Mouse (Mus musculus): ENCODE results near the gene Sgsm3.

Sgsm3 gene

DNA sequence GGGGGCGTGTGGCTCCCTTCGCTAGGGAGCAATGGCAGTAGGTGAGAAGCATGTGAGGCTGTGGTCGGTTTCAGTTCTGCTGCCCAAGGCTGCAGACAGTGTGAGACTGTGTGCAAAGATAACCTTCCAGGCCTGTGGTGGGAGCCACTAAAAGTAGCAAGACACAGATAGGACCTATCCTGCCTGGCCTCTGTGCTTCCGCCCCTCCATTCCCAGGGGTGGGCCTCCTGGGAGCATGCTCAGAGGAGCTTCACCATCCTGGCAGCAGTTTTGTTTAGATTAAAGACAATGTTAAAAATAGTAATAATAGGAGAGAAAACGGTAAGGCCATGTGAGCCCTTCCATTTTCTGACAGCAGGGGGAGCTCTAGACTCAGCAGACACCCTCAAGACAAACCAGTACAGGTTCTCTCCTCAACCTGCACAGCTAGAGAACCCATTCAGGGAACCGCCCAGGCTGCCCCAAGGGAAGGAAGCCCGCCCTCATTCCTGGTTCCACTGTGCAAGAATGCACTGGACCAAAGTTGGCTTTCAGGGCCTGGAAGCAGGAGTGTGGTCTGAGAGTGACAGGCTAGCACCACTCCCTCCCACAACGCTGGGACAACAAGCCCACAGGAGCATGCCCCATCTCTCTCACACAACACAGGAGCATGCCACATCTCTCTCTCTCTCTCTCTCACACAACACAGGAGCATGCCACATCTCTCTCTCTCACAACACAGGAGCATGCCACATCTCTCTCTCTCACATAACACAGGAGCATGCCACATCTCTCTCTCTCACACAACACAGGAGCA lies 50.0 kb downstream of the Sgsm3 start:
- peak; percentile 86 to 89 for DNase-seq

DNA sequence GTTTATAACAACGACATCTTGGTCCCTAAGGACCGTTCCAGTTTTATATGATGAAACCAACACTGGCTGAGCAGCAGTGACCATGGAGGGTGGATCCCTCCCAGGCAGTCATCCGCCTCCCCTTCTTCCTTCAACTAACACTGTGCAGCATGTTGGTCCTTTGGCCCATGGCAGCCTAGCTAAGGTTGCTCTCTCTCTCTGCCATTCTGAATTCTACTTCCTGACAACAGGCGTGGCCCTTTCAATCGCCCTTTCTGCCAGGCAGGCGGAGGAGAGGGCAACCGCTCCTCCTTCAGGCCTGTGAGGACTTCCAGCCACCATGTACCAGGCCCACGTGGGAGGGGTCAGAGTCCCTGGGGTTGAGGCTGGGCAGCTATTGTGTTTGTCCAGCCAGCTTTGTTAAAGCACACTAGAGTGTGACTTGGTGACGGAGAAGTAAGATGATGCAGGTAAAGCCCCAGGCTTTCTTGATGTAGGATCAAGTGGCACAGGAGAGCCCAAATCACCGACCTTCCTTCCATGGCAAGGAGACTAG lies 53.4 kb downstream of the Sgsm3 start:
- DNase-seq, result no peak

DNA sequence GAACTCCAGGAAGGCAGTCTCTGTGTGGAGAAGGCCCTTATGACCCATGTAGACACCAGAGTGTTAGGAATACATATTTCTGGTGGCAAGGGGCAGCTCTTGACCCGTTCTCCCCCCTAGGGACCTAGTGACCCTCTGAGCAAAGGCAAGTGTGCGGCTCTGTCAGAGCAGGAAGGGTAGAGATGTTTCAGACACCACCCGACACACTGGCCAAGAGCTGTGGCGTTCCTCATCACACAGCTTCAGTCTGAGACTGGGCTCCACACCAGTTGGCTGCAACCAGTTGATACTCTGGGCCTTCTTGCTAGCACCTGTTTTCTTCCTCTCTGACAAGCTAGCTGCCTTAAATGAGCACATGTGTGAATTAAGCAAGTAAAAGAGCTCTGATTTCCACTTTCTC lies 54.0 kb downstream of the Sgsm3 start:
- DNase-seq, result no peak

GRCm38 (mm10) chr15:81032941-81033629 lies 55.5 kb downstream of the Sgsm3 start:
- DNase-seq, result no peak

GRCm38 (mm10) chr15:81034119-81034518 lies 56.6 kb downstream of the Sgsm3 start:
- DNase-seq, result no peak

- DNase-seq, result no peak
Measured at GRCm38 (mm10) chr15:81035417-81036162, 58.0 kb downstream of the Sgsm3 start.

DNA sequence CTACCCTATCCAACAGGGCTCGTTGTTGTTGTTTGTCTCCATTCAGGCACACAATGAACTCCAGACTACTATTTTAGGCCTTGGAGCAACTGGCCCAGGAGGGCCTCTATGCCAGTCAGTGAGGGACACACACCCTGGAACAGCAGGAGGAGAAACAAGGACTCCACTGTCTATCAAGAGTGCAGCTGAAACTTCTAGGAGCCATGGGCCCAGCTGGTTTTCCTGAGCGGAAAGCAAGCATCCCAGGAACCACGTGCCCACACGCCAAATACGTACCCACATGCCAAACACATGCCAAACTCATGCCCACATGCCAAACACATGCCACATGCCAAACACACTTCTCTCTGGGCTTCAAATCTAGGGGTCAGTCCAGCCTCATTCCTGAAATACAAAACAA lies 60.9 kb downstream of the Sgsm3 start:
- no peak for DNase-seq

GRCm38 (mm10) chr15:81041767-81042166 lies 64.2 kb downstream of the Sgsm3 start:
- DNase-seq, result no peak

- DNase-seq, result peak in 1 of 2 experiments; percentile 46
Measured at GRCm38 (mm10) chr15:81042276-81042931, 64.8 kb downstream of the Sgsm3 start.

GRCm38 (mm10) chr15:81044446-81044845 lies 66.9 kb downstream of the Sgsm3 start:
- DNase-seq, result no peak

- DNase-seq, result no peak
Measured at GRCm38 (mm10) chr15:81045336-81045735, 67.8 kb downstream of the Sgsm3 start.

DNA sequence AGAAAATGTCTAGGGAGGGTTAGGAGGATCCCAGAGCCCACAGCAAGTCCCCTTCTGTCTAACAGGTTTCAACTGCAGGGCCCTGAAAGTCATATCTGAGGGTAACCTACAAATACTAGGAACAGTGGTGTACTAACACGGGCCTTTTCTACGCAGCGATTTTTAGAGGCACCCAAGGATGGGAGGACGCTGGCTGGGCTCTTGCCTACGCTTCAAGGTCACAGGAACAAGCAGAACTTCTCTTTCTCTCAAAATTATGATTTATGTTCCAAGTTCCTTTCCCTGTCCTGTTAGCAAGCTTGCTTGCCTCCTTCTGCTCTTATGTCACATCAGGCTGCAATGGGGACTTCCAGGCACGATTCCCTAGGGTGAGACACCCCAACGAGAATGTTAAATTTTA lies 68.5 kb downstream of the Sgsm3 start:
- DNase-seq, result no peak

GRCm38 (mm10) chr15:81047497-81047896 lies 69.9 kb downstream of the Sgsm3 start:
- no peak for DNase-seq

- DNase-seq, result peak in 1 of 2 experiments; percentile 44
Measured at GRCm38 (mm10) chr15:81049401-81050053, 72.0 kb downstream of the Sgsm3 start.

DNA sequence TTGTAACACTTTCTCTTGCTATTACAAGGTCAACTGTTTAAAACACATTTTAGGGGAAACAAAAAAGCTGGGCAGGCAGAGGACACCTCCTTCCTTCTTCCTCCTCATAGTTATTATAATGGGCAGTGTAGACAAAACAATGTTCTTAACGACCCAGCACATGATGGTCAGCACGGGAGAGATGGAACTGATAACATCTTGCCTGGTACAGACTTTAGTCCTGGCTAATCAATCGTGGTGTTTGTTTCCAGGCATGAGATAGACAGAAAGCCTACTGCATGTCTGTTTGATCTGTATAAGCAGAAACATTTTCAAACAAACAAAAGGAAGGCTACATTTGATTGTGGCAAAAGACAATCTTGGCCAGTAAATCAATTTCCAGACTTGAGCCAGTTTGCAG lies 72.9 kb downstream of the Sgsm3 start:
- DNase-seq, result no peak

DNA sequence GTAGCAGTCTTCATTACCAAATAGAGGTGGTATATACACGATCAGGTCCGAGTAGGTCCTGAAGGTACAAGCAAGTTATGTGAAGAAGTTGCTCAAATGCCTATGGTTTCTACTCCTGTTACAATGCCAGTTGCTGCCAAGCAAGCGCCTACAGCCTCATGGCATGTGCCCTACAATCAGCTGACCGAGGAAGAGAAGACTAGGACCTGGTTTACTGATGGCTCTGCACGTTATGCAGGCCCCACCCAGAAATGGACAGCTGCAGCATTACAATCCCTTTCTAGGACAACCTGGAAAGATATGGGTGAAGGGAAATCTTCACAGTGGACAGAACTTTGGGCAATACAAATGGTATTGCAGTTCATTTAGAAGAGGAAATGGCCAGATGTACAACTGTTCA lies 74.9 kb downstream of the Sgsm3 start:
- DNase-seq, result no peak

DNA sequence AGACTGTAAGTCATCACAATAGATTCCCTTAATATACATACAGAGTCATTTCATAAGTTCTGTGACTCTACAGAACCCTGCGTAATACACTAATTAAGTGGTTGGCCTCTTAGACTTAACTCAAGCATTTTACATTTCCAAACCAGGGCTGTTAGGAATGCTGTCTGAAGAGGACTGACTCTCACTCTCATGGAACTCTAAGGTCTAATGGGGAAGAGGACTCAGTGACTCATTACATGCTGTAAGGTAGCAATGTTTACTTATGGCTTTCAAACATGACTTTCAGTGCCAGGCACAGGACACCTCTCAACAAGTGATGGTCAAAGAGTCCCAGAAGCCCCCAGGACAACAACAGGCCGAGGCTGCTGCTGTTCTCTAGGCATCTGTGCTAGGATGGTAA lies 77.9 kb downstream of the Sgsm3 start:
- DNase-seq, result no peak

GRCm38 (mm10) chr15:81057736-81058135 lies 80.2 kb downstream of the Sgsm3 start:
- no peak for DNase-seq

GRCm38 (mm10) chr15:81060975-81061374 lies 83.4 kb downstream of the Sgsm3 start:
- no peak for DNase-seq
